Mouse (Mus musculus) olfactory bulb, adult 2 months (tissue): ENCODE results near the gene Trappc1.

ENCODE experiments used
- CTCF ChIP-seq: fragments of 200-500 bp; IDR thresholded peaks from 2 replicates; pipeline ENCODE4 v1.5.1; 2012; ENCODE audit warnings: low read depth, mild to moderate bottlenecking, low read length, moderate library complexity; ENCODE audit not compliant: insufficient read depth
- POLR2A ChIP-seq: fragments of 200-500 bp; IDR thresholded peaks from 2 replicates; pipeline ENCODE4 v1.6.1; 2012; ENCODE audit warnings: mild to moderate bottlenecking, low read depth, low read length, moderate library complexity; ENCODE audit not compliant: insufficient read depth

- TF ChIP-seq POLR2A, result no peak
- TF ChIP-seq CTCF, result no peak
Measured at GRCm38 (mm10) chr11:69295286-69295685, 28.5 kb upstream of the Trappc1 start.
